Mouse (Mus musculus) heart, embryonic 16.5 days (tissue): ENCODE data around the gene Vamp4. TPM values are rescaled to one million over a fixed set of nuclear protein-coding genes. Genes with fewer than 3 reads are reported as not detected.
"Not testable (repeated sequence)": the region's sequence is repeated elsewhere in the genome, so short reads cannot be mapped to it uniquely, and the experiment has no call there.

Source experiments
- ATAC-seq: fragments of 200-750 bp; cut with Nextera tagmentation; replicated peaks from 2 replicates; pipeline ENCODE4 v1.8.0; 2017; ENCODE audit warnings: moderate number of reproducible peaks; ENCODE audit not compliant: insufficient read depth, low FRiP score; ENCODE audit errors: extremely low read depth
- H3K27ac ChIP-seq: fragments of 300-500 bp; sonication (generic); 2 replicates; pipeline ENCODE4 v1.5.1; 2014; ENCODE audit warnings: mild to moderate bottlenecking, low read length, control low read depth, moderate library complexity
- H3K27me3 ChIP-seq: fragments of 300-500 bp; sonication (generic); 2 replicates; pipeline ENCODE4 v1.6.1; 2014; ENCODE audit warnings: low read length, mixed read lengths; ENCODE audit not compliant: control insufficient read depth, insufficient read depth
- H3K36me3 ChIP-seq: fragments of 300-500 bp; sonication (generic); 2 replicates; pipeline ENCODE4 v1.6.1; 2014; ENCODE audit not compliant: control insufficient read depth, insufficient read depth
- H3K4me1 ChIP-seq: fragments of 300-500 bp; sonication (generic); 2 replicates; pipeline ENCODE4 v1.6.1; 2014; ENCODE audit warnings: low read length, mixed read lengths; ENCODE audit not compliant: control insufficient read depth, insufficient read depth
- H3K4me2 ChIP-seq: fragments of 300-500 bp; sonication (generic); 2 replicates; pipeline ENCODE4 v1.6.1; 2014; ENCODE audit warnings: low read depth, mild to moderate bottlenecking, control low read depth, low read length
- H3K4me3 ChIP-seq: fragments of 300-500 bp; sonication (generic); 2 replicates; pipeline ENCODE4 v1.5.1; 2014; ENCODE audit warnings: mild to moderate bottlenecking, control low read depth, low read length
- H3K9ac ChIP-seq: fragments of 300-500 bp; sonication (generic); 2 replicates; pipeline ENCODE4 v1.6.1; 2014; ENCODE audit warnings: low read length, control low read depth
- H3K9me3 ChIP-seq: fragments of 300-500 bp; sonication (generic); replicated peaks from 2 replicates; pipeline ENCODE4 v1.6.1; 2016; ENCODE audit warnings: low read length; ENCODE audit not compliant: control insufficient read depth
- WGBS: fragments of 180-500 bp; shearing (Covaris S2); extraction: QIAGEN DNeasy Blood & Tissue Kit; methylation state at CpG from one replicate; pipeline ENCODE4 v1.1.7; 2014; 5-methylcytosine and 5-hydroxymethylcytosine counted together
- polyA plus RNA-seq: library from polyadenylated mRNA; unstranded; fragments of >200 nt; fragmentation: Nextera tagmentation; extraction: Ambion mirVana; gene quantifications from 2 replicates; pipeline ENCODE4 v1.2.1, GENCODE M21; 2015

Vamp4 gene
- polyA plus RNA-seq, 1 experiment from 2014 or later, result 37.7 TPM

DNA sequence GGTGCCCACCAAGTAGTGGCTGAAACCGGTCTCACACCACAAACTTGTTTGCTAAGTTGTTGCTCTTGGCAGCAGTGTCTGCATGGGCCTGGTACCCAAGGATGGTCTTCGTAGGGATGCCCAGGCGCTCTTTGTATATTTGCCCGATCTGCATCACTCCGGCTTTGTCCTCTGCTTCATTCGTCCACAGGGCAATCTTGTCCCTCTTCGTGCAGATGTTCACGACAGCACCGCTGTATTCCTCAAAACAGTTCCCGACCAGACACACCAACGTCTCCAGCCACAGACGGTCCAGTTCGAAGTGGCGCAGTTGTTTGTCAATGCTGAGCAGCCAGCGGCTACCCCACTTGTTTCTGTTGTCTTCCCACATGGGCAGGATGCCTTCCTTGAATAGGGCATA lies 58.0 kb downstream of the Vamp4 start:
- H3K9ac ChIP-seq, H3K4me2 ChIP-seq, H3K36me3 ChIP-seq, H3K4me3 ChIP-seq, H3K4me1 ChIP-seq, H3K9me3 ChIP-seq, H3K27me3 ChIP-seq, H3K27ac ChIP-seq, ATAC-seq: not testable (repeated sequence)
- WGBS, result 92% methylated on average over 15 of the region's 15 CpGs

DNA sequence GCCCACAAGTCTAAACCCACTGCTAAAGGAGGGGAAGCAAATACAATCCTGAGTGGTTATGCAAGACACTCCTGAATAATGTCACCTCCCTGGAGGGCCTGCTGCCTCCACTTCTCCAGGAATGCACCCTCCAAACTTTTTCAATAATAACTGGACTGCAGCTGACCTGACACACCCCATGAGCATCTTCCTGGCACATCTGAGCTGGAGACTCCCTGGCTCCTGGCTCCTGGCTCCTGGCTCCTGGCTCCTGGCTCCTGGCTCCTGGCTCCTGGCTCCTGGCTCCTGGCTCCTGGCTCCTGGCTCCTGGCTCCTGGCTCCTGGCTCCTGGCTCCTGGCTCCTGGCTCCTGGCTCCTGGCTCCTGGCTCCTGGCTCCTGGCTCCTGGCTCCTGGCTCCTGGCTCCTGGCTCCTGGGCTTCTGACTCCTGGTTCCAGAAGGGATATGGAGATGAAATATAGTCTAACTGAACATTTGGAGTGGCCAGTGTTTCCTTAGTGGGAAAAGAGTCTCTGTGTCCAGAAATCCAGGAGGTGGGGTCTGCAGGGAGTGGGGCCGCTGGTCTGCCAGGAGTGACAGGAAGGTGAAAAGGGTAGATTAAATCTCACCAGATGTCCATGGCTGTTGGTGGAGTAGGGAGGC lies 65.1 kb downstream of the Vamp4 start:
- H3K9ac ChIP-seq, H3K27me3 ChIP-seq, H3K4me2 ChIP-seq, H3K27ac ChIP-seq, H3K36me3 ChIP-seq, H3K9me3 ChIP-seq, ATAC-seq, H3K4me1 ChIP-seq, H3K4me3 ChIP-seq: not testable (repeated sequence)
- 40% methylated on average over 1 of the region's 1 CpGs for WGBS

DNA sequence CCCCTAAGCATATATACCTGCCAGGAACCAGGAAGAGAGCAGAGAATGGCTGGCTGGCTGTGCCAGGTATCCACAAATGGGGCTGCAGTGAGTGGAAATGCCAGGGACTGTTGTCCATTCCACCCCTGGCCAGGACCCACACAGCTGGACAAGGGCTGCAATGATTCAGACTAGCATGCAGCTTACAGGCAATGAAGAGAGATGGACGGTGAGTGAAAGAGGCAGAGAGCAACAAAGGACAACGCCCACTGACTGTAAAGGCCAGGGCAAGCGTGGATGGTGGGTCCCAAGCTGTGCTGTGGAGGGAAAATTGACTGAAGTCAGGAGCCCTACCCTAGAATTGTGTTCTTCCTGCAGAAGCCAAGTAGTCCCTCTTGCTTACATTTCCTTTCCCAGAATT lies 66.2 kb downstream of the Vamp4 start:
- no peak overlapping the region for H3K4me2 ChIP-seq
- 74% methylated on average over 3 of the region's 3 CpGs for WGBS
- no peaks in the 10 kb centered on the region for H3K4me1 ChIP-seq
- no peak for ATAC-seq
- H3K9me3 ChIP-seq, result 0 out of 2 replicates have a peak, but pooled peaks cover 6% of the 10 kb centered on the region
- H3K9ac ChIP-seq, result no peak overlapping the region
- no peaks in the 10 kb centered on the region for H3K27me3 ChIP-seq
- no peak overlapping the region for H3K27ac ChIP-seq
- no peaks in the 10 kb centered on the region for H3K36me3 ChIP-seq
- H3K4me3 ChIP-seq, result no peak overlapping the region

DNA sequence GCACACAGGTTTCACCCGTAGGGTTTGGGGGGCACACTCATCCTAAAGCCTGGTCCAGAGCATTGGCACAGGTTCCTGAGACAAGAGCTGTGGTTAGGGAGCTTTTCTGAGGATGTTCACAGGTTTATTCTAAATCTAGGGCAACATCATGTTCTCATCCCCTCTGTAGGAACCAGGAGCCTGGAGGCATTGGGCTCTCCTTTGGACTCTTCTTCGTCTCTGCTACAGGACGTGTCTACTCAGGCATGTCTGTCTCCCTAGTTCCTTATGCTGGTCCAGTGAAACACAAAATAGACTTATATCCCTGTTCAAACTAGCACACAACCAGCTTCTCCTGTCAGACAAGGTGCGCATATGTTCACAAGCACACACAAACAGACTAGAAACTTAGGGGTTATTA lies 68.2 kb downstream of the Vamp4 start:
- Histone ChIP-seq H3K9me3 (0 out of 2 replicates have a peak, but pooled peaks cover 3% of the 10 kb centered on the region), H3K27ac (no peak overlapping the region), H3K4me1 (no peaks in the 10 kb centered on the region), H3K9ac (no peak overlapping the region), H3K36me3 (no peaks in the 10 kb centered on the region), H3K4me3 (no peak overlapping the region), H3K27me3 (no peaks in the 10 kb centered on the region), H3K4me2 (no peak overlapping the region)
- 86% methylated on average over 4 of the region's 4 CpGs for WGBS
- no peak for ATAC-seq

DNA sequence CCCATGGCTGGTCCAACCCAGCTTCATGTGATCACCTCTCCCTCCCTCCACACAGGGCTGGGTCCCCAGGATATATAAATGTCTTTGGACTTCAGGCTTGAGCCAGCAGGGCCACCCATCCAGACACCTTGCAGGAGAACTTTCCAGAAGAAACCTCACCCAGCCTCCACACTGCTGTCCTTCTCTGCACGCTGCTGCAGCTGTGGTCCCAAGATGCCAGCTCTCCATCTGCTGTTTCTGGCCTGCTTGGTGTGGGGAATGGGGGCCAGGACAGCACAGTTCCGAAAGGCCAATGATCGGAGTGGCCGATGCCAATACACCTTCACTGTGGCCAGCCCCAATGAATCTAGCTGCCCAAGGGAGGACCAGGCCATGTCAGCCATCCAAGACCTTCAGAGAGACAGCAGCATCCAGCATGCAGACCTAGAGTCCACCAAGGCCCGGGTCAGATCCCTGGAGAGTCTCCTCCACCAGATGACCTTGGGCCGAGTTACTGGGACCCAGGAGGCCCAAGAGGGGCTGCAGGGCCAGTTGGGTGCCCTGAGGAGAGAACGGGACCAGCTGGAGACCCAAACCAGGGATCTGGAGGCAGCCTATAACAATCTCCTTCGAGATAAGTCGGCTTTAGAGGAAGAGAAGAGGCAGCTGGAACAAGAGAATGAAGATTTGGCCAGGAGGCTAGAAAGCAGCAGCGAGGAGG lies 68.9 kb downstream of the Vamp4 start, which contains the start of gene Myoc:
TSS of gene Myoc (plus strand) at position 105 of the 700 bp plus-strand sequence.
- no peaks in the 10 kb centered on the region for H3K4me1 ChIP-seq
- H3K4me2 ChIP-seq, result no peak within 1 kb of the TSS
- no peak for ATAC-seq
- H3K9me3 ChIP-seq, result 0 out of 2 replicates have a peak, but pooled peaks cover 3% of the 10 kb centered on the region
- H3K9ac ChIP-seq, result no peak within 1 kb of the TSS
- H3K27ac ChIP-seq, result no peak within 1 kb of the TSS
- 74% methylated on average over 10 of the region's 10 CpGs for WGBS
- no peak within 1 kb of the TSS for H3K4me3 ChIP-seq
- no peaks in the 10 kb centered on the region for H3K27me3 ChIP-seq
- H3K36me3 ChIP-seq, result no peaks in the 10 kb centered on the region

DNA sequence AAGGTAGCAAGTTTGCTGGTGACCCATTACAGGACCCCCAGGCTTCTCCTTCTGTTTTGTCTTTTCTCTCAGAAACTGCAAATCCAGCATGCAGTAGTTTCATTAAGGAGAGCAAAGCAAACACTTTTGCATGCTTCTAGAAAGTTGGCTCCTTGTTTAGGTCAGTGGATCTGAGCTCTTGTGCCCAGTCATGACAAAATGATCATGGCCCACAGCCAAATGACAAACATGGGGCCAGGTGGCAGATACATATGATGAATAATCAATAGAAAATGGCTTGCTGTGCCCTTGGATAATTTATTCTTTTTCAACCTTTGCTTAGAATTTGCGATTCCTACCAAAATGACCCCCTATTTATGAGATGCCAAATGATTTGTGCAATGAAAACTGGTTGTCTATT lies 69.5 kb downstream of the Vamp4 start:
- Histone ChIP-seq H3K27me3 (no peaks in the 10 kb centered on the region), H3K36me3 (no peaks in the 10 kb centered on the region), H3K4me3 (no peak overlapping the region), H3K9ac (no peak overlapping the region), H3K9me3 (no peaks in the 10 kb centered on the region), H3K27ac (no peak overlapping the region), H3K4me1 (no peaks in the 10 kb centered on the region), H3K4me2 (no peak overlapping the region)
- 95% methylated on average over 1 of the region's 1 CpGs for WGBS
- ATAC-seq, result no peak

DNA sequence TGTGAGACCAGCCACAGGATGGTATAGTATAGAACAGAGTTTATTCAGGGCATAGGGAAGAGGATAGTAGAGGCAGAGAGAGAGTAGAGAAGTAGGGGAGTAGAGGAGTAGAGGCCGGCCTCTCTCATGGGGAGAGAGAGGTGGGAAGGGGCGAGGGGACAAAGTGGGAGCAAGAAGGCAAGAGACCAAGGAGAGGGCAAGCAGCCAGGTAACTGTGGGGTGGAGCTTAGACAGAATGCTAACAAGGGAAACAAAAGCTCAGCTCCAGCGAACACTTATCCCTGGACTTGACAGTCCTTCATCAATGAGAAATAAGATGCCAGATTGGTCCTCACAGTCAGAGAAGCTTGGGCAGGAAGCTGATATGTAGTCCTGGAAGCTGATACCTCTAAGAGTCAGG lies 72.3 kb downstream of the Vamp4 start:
- no peak overlapping the region for H3K9ac ChIP-seq
- no peaks in the 10 kb centered on the region for H3K36me3 ChIP-seq
- no peak for ATAC-seq
- H3K27ac ChIP-seq, result no peak overlapping the region
- H3K4me2 ChIP-seq, result no peak overlapping the region
- no peak overlapping the region for H3K4me3 ChIP-seq
- no peaks in the 10 kb centered on the region for H3K4me1 ChIP-seq
- H3K9me3 ChIP-seq, result no peaks in the 10 kb centered on the region
- 64% methylated on average over 3 of the region's 3 CpGs for WGBS
- no peaks in the 10 kb centered on the region for H3K27me3 ChIP-seq

DNA sequence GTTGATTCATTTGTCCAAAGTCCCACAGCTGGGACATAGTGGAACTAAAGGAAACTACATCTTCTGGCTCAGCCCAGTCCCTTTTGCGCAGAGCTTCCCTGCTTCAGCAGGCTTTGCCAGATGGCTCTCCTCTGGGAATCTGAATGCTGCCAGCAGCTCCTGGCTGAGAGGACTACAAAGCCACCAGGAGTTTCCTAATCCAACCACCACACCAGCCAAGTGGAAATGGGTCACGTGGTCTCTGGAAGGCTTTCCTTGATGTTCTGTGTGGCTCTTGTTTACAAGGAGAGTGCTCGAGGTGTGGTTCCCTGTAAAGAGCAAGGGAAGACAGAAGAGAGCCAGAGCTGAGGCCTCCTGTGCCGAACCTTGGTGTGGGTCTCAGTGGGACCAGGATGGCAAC lies 73.4 kb downstream of the Vamp4 start:
- 31% methylated on average over 4 of the region's 4 CpGs for WGBS
- no peak overlapping the region for H3K9ac ChIP-seq
- no peak overlapping the region for H3K4me2 ChIP-seq
- no peak for ATAC-seq
- H3K9me3 ChIP-seq, result no peaks in the 10 kb centered on the region
- H3K4me3 ChIP-seq, result no peak overlapping the region
- H3K27me3 ChIP-seq, result no peaks in the 10 kb centered on the region
- H3K27ac ChIP-seq, result no peak overlapping the region
- no peaks in the 10 kb centered on the region for H3K36me3 ChIP-seq
- no peaks in the 10 kb centered on the region for H3K4me1 ChIP-seq

DNA sequence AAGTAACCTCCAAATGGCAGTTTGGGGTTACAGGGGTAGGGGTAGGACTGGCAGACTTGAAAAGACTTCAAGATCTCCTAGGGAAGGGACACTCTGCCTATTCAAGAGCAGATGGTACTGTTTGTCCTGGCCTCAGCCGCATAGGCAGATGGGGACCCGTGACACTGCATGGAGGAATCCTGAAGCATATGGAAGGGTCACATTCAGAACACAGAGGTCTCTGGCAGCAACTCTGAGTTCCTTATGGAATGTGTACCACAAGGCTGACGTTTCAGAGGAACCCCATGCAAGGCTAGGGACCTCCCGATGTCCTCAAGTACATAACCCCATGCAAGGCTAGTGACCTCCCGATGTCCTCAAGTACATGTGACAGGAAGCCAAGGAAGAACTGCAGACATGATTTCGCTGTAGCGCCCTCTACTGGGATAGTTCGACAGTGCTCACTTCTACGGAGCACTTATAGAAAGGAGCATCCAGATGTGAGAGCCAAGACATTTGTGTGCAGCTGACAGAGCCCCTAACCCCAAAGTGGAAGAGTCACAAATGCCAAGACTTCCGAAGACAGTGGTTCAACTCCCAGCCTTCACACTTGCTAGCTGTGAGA lies 75.9 kb downstream of the Vamp4 start:
- H3K27me3 ChIP-seq, result no peaks in the 10 kb centered on the region
- H3K4me2 ChIP-seq, result no peak overlapping the region
- WGBS, result 80% methylated on average over 10 of the region's 10 CpGs
- no peaks in the 10 kb centered on the region for H3K4me1 ChIP-seq
- H3K4me3 ChIP-seq, result no peak overlapping the region
- ATAC-seq, result no peak
- no peaks in the 10 kb centered on the region for H3K36me3 ChIP-seq
- no peaks in the 10 kb centered on the region for H3K9me3 ChIP-seq
- H3K9ac ChIP-seq, result no peak overlapping the region
- H3K27ac ChIP-seq, result no peak overlapping the region
